Mouse (Mus musculus) heart, adult 2 months (tissue): ENCODE measurements around the gene Txnrd2.

Experiments
- CTCF ChIP-seq: fragments of 200-600 bp; IDR thresholded peaks from 2 replicates; pipeline ENCODE4 v1.8.1; 2022; ENCODE audit warnings: antibody characterized with exemption, mild to moderate bottlenecking, moderate library complexity
- EP300 ChIP-seq: fragments of 200-500 bp; IDR thresholded peaks from 2 replicates; pipeline ENCODE4 v1.6.1; 2011; ENCODE audit warnings: low read depth, low read length, control low read depth; ENCODE audit not compliant: insufficient read depth
- POLR2A ChIP-seq: fragments of 200-500 bp; IDR thresholded peaks from 2 replicates; pipeline ENCODE4 v1.6.1; 2011; ENCODE audit warnings: mild to moderate bottlenecking, low read depth, low read length, control low read depth; ENCODE audit not compliant: insufficient read depth

GRCm38 (mm10) chr16:18411026-18411649 is 15.0 kb upstream of the Txnrd2 start:
- TF ChIP-seq CTCF (no peak), EP300 (no peak), POLR2A (no peak)
